Mouse (Mus musculus) cerebellum, adult 8-10 months (tissue): ENCODE results near the gene Maml2.

Experiments
- DNase-seq: peaks from one replicate; pipeline ENCODE4 v3.0.0; 2022

Maml2 gene

DNA sequence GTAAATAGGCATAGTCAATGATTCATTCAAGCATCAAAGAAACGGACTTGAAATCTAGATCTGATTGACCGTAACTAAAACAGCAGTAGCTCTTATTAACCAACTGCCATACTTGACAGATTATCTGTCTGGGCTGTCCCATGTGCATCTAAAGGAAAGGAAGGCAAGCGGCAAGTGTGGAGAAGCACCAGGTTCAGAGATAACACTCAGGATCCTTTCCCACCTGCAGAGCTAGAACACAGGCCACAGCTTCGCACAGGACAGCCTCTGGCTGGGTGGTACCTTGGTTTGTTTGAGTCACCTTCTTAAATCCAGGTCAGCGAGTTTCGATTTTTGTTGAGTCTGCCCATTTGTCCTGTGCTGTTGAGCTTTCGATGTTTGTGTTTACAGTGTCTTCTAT, 240.4 kb downstream of the Maml2 start:
- DNase-seq = no peak

DNA sequence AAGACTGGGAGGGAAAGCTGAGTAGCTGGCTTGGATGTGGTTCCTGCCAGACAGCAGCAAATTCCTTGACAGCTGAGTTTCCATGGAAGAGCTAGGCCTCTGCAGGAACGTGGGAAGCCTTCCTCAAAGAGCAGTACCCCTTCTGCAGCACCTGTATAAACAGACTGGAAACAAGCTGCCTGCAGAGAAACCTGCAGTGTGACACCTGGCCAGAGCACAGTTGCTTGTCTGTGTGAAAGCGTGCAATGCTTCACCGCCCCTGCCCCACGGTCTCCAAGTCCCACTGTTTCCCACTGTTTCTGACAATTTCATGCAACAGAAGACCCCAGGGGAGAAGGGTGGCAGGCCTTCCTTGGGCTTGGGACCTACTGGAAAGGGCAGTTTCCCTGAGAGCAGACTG, 241.8 kb downstream of the Maml2 start:
- DNase-seq = no peak

- no peak for DNase-seq
Measured at GRCm38 (mm10) chr9:13540227-13540626, 242.5 kb downstream of the Maml2 start.

GRCm38 (mm10) chr9:13540781-13541180, 243.0 kb downstream of the Maml2 start:
- DNase-seq = no peak

- DNase-seq = no peak
Measured at GRCm38 (mm10) chr9:13543167-13543566, 245.4 kb downstream of the Maml2 start.

- DNase-seq = no peak
Measured at GRCm38 (mm10) chr9:13544133-13544532, 246.4 kb downstream of the Maml2 start.

GRCm38 (mm10) chr9:13545726-13546125, 248.0 kb downstream of the Maml2 start:
- DNase-seq = no peak

GRCm38 (mm10) chr9:13549911-13550310, 252.2 kb downstream of the Maml2 start:
- DNase-seq = no peak

DNA sequence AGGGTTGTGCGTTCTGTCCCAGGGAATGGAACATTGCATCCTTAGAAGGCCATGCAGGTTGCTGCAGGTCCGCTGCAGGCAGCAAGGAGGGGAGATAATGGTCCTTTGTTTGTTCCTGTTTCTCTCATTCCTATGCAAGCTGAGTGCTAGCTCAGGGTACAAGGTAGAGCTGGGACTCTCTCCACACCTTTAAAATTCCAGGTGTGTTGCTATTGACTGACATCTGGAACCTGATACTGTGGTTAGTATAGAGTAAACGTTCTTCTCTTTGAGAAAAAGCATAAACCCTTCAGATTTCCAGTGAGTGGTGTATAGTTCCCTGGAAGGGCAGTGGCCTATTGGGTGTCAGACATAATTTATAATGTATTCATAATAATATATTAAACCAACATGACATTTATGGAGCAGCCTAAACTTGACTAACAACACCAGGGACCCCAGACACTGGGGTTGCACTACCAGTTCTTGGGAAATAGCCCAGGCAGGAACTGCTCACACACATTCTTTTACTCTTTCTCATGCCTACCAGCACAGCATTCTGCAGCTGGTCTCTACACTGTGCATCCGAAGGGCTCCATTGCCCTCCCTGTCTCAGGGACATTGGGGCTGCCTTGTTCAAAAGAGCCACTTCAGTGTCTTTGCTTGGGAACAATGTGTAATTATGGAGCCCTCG, 254.8 kb downstream of the Maml2 start:
- DNase-seq = no peak

DNA sequence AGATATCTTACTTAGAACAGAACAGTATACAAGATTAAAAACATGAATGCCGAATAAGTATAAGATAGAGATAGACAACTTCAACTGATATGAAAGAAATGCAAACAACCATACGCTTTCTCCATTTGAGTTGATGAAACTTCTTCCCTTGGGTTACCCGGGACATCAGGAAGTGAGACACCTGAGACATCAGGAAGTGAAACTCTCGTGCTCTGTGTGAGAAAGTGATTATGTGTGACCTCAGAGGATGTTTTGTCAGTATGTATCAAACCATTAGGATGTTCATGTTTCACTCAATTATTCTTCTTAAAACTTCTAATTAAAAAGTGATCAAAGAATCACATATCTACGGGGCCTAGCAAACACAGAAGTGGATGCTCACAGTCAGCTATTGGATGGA, 257.0 kb downstream of the Maml2 start:
- DNase-seq = no peak

GRCm38 (mm10) chr9:13555973-13556481, 258.3 kb downstream of the Maml2 start:
- no peak for DNase-seq

- no peak for DNase-seq
Measured at GRCm38 (mm10) chr9:13556696-13557095, 258.9 kb downstream of the Maml2 start.

GRCm38 (mm10) chr9:13558811-13559372, 261.1 kb downstream of the Maml2 start:
- no peak for DNase-seq

DNA sequence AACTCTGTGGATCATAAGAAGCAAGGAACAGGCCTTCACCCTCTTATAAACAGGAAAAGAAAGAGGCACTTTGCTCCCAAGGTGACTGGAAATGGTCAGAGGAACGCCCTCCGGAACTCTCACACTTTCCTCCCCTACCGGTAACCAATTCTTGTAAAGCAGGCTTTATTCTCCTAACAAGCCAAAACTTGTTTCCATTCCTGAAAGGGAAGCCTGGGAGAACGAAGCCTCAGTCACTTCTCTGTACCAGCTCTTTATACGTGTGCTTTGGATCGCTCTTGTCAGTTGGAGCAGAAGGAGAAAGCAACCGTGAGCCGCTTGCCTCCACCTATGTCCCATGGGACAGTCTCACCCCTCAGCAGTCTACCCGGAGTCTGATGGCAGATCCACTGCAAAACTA, 262.9 kb downstream of the Maml2 start:
- no peak for DNase-seq

- DNase-seq = no peak
Measured at GRCm38 (mm10) chr9:13561335-13561734, 263.6 kb downstream of the Maml2 start.

DNA sequence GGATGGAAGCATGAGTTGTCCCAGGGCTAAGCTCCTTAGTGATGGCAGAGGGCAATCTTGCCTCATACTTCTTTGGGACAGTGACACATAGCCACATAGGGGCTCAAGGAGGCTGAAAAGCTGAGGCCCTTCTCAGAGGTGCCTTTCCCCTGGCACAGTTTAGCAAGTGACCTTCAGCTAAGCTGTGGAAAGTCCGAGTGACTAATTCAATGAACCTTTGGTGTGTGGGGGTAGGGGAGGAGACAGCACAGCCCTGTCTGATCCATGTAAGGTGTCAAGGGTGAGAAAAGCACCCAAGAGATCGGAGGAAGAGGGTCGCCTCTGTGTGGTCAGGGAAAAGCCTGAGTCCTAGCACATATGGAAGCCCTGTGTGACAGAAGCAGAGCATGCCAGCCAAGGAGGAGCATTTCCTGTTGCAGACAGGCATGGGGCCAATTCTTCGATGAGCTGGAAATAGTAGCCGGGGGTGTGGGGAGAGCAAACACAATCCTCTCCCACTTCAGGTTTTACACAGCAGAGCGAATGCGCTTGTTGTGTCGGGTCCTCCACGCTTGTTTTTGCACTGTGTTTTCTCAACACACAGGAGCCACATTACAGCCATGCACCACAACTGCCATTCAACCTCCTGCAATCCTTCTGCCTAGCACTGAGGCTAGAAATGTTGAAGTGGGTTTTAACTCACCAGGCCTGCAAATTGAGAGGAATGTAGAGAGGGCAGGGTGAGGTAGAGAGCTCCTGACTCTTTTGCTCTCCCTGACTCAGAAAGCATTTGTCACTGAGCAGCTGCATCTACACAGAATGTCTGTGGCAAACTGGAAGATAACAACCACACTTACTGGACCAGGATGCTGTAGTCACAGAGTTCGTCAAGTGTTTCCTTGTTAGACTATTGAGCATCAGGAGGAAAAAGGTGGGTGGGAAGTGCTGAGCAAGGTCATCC, 266.0 kb downstream of the Maml2 start:
- peak; percentile 89 for DNase-seq

DNA sequence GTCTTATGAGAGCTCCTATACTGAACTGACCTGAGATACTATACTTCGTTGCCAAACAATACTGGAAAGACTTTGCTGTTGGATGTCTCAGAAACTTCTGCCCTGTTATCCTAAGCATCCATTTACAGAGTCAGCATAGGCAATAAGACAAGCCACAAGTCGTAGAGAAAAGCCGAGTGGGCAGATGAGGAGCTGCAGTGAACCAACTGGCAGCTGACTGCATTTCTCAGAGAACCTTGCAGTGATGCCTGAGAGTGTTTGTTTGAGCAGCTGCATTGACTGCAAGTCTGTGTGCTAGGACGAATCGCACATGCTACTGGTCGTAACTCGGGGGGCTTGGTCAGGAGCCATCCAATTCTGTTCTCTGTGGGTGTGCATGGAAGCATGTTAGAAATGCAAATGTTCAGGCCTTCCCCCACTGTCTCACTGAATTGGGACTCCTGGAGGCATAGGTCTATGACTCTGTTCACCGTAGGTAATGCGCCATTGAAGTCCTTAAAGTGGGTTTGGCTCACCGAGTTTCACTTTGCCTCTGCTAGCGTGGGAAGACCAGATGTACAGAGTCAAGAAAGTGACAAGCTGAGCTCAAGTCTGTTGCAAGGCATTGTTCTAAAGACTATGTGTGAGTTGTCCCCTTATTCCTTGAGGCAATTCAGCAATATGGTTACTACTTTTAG, 267.7 kb downstream of the Maml2 start:
- DNase-seq = no peak

- peak; percentile 46 for DNase-seq
Measured at GRCm38 (mm10) chr9:13566154-13566885, 268.6 kb downstream of the Maml2 start.

GRCm38 (mm10) chr9:13569023-13569422, 271.3 kb downstream of the Maml2 start:
- no peak for DNase-seq

DNA sequence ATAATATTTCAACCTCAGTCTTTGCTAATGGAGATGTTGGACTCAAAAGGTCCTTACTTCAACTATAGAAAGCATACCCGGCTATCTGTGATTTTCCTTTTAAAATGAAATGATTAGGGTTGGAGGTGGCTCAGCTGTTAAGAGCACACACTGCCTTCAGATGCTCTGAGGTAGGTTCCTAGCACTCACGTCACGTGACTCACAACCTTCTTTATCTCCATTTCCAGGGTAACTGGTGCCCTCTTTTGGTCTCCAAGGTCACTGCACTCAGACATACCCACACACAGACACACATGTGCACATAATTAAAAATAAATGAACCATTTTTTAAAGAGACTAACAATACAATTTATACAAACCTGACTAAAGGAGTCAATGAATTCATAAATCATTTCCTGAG, 275.1 kb downstream of the Maml2 start:
- no peak for DNase-seq

- DNase-seq = no peak
Measured at GRCm38 (mm10) chr9:13574059-13574458, 276.3 kb downstream of the Maml2 start.

- DNase-seq = no peak
Measured at GRCm38 (mm10) chr9:13574913-13575312, 277.2 kb downstream of the Maml2 start.
